Mouse (Mus musculus): Measurements from ENCODE around the gene Bdkrb2.

GRCm38 (mm10) chr12:105562056-105562820 is 788 bp upstream of the Bdkrb2 start:
- TF ChIP-seq CTCF (IDR thresholded peaks at IDR 0.05; ENCODE audit: low read depth) (no peak), EP300 (IDR thresholded peaks at IDR 0.05; ENCODE audit: low read depth) (no peak)

Measured in liver, postnatal 0 days (tissue).